Mouse (Mus musculus): ENCODE data around the gene Stk19.

- TF ChIP-seq GATA1 (IDR thresholded peaks at IDR 0.05; ENCODE audit: low read length) (no peak), TAL1 (IDR thresholded peaks at IDR 0.05; ENCODE audit: low read length) (no peak)
Observed at GRCm38 (mm10) chr17:34811275-34811674, 25.5 kb downstream of the Stk19 start.

All from erythroblast, embryonic 14.5 days (primary cell).